Mouse (Mus musculus): ENCODE measurements at regions not wholly inside any gene's neighbourhood (a gene's known extent, or its start where the extent isn't known, plus 50 kb on each side); places are given as distances from the start of the nearest gene placed in this dataset.
"Not testable (repeated sequence)": the region's sequence is repeated elsewhere in the genome, so short reads cannot be mapped to it uniquely, and the experiment has no call there.

GRCm38 (mm10) chr16:77717766-77718165 is 115.9 kb upstream of the Gm11146 start:
- DNase-seq (ENCODE audit: low read depth, low spot score): not testable (repeated sequence)

GRCm38 (mm10) chr16:77704726-77705125 is 102.8 kb upstream of the Gm11146 start:
- no peak for DNase-seq (ENCODE audit: low read depth, low spot score)

GRCm38 (mm10) chr16:77695443-77695842 is 93.5 kb upstream of the Gm11146 start:
- DNase-seq (ENCODE audit: low read depth, low spot score): no peak

- no peak for DNase-seq (ENCODE audit: low read depth, low spot score)
Observed at GRCm38 (mm10) chr16:77687056-77687839, 85.4 kb upstream of the Gm11146 start.

- DNase-seq (ENCODE audit: low read depth, low spot score): no peak
Observed at GRCm38 (mm10) chr16:77685651-77686190, 83.8 kb upstream of the Gm11146 start.

- DNase-seq (ENCODE audit: low read depth, low spot score): no peak
Observed at GRCm38 (mm10) chr16:77684521-77684920, 82.6 kb upstream of the Gm11146 start.

- DNase-seq (ENCODE audit: low read depth, low spot score): no peak
Observed at GRCm38 (mm10) chr16:77679234-77679633, 77.3 kb upstream of the Gm11146 start.

GRCm38 (mm10) chr16:77676805-77677204 is 74.9 kb upstream of the Gm11146 start:
- no peak for DNase-seq (ENCODE audit: low read depth, low spot score)

- no peak for DNase-seq (ENCODE audit: low read depth, low spot score)
Observed at GRCm38 (mm10) chr16:77675885-77676597, 74.1 kb upstream of the Gm11146 start.

- no peak for DNase-seq (ENCODE audit: low read depth, low spot score)
Observed at GRCm38 (mm10) chr16:77671253-77671652, 69.4 kb upstream of the Gm11146 start.

- DNase-seq (ENCODE audit: low read depth, low spot score): no peak
Observed at GRCm38 (mm10) chr16:77665781-77666180, 63.9 kb upstream of the Gm11146 start.

- DNase-seq (ENCODE audit: low read depth, low spot score): no peak
Observed at GRCm38 (mm10) chr16:77662107-77662518, 60.2 kb upstream of the Gm11146 start.

GRCm38 (mm10) chr16:77653306-77653705 is 51.4 kb upstream of the Gm11146 start:
- no peak for DNase-seq (ENCODE audit: low read depth, low spot score)

Data from CD4-positive helper T cell, adult 2 months (primary cell).